Mouse (Mus musculus): ENCODE data around the gene Rrbp1. TPM values are rescaled to one million over a fixed set of nuclear protein-coding genes. Genes with fewer than 3 reads are reported as not detected.

Gene Rrbp1
- polyA plus RNA-seq, 1 experiment = 78.1 TPM

DNA sequence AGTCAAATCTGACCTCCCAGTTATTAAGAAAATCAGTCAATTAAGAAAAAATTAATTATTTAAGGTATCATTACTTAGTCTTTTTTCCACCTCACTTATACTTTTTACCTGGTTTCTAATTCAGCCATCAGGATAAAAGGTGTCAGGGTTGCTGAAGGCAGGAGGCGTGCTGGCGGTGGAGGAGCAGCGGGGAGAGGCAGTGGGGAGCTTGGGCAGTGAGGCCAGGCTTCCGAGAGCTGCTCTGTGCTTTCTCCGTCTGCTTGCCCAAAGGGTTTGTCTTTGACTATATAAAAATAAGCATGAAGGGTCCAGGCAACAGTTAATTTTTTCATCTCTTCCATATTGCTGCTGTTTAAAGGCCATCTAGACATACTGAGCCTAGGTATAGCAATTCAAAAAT is 77.5 kb downstream of the Rrbp1 start:
- TF ChIP-seq CTCF (IDR thresholded peaks at IDR 0.05; ENCODE audit: insufficient read depth, low read length) = no peak
- TF ChIP-seq POLR2A (IDR thresholded peaks at IDR 0.05; ENCODE audit: borderline replicate concordance, extremely low read depth, low read depth, low read length) = no peak
- 87% methylated on average over 5 of the region's 5 CpGs for WGBS
- no peak overlapping the region for H3K4me3 ChIP-seq (replicated peaks; ENCODE audit: extremely low read depth, low read depth, low read length)
- no peak for DNase-seq
- H3K4me1 ChIP-seq (ENCODE audit: control insufficient read depth, insufficient read depth, low read length) = peaks cover 14% of the 10 kb centered on the region

DNA sequence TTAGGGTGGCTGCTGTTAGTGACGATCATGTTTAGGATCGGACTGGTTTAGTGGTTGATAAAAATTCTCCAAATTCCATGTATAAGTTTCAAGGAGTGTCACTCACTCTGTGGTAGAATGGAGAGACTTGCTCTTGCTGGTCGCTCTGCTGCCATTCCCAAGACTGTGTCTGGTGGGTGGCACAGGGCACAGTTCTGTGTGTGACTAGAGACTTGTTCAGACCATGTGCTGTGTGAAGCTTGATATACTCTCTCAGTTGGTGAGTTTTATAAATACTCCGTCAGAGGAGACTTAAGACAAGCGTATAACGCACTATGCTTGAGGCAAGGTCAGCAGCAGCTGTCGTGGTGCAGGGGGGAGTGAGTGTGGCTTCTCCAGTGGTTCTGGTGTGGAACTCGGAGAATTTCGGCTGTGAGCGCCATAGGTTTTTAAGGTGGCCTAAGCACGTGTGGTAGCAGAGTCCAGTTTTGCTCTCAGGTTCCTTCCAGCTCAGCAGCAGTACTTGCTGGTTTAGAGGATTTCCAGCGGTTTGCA is 78.7 kb downstream of the Rrbp1 start:
- TF ChIP-seq POLR2A (IDR thresholded peaks at IDR 0.05; ENCODE audit: borderline replicate concordance, extremely low read depth, low read depth, low read length) (no peak), CTCF (IDR thresholded peaks at IDR 0.05; ENCODE audit: insufficient read depth, low read length) (no peak)
- peaks cover 13% of the 10 kb centered on the region for H3K4me1 ChIP-seq (ENCODE audit: control insufficient read depth, insufficient read depth, low read length)
- no peak overlapping the region for H3K4me3 ChIP-seq (replicated peaks; ENCODE audit: extremely low read depth, low read depth, low read length)
- WGBS = 70% methylated on average over 12 of the region's 12 CpGs
- DNase-seq = no peak

DNA sequence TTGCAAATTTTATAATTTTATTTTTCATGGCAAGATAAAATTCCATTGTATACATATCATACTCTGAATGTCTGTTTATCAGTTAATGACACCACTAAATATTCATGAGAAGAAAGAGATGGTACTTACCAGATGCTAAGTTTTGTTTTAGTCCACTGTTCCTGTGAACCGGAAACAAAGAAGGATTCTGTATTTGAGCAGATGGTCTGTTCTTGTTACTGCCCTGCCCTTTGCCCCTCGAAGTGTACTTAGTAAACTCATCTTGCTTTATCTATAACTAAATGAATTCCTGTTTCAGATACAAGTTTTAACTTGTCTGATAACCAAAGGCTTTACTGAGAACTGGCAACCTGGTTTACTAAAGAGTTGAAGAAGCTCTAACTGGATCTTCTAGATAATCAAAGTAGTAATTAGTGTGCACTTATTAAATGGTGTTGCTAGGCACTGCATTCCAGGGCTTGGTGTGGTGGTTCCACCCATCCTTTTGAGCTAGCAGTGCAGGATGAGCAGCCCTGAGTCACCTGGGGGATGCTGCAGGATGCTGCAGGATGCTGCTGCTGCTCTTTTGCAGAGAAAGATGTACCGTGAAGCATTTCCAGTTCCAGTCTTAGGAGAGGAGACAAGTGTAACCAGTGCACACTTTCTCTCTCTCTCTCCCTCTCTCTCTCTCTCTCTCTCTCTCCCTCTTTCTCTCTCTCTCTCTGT is 81.3 kb downstream of the Rrbp1 start:
- TF ChIP-seq POLR2A (IDR thresholded peaks at IDR 0.05; ENCODE audit: borderline replicate concordance, extremely low read depth, low read depth, low read length) (no peak), CTCF (IDR thresholded peaks at IDR 0.05; ENCODE audit: insufficient read depth, low read length) (no peak)
- Histone ChIP-seq H3K4me3 (replicated peaks; ENCODE audit: extremely low read depth, low read depth, low read length) (no peak overlapping the region), H3K4me1 (ENCODE audit: control insufficient read depth, insufficient read depth, low read length) (peaks cover 10% of the 10 kb centered on the region)
- DNase-seq = no peak
- 50% methylated on average over 3 of the region's 3 CpGs for WGBS

DNA sequence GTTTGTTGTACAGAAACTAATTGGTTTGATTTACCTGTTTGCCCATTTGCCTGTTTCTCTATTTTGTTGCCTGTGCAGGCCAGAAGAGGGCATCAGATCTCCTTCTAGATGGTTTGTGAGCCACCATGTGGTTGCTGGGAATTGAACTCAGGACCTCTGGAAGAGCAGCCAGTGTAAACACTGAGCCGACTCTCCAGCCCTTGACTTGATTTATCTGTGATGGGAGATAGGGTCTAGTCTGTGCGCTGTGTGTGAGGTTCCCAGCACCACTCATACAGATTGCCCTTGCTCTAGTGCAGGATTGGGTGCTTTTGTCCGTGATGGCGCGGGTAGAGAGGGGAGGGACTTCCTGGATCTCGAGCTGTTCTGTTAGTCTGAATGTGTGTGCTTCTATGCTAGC is 85.2 kb downstream of the Rrbp1 start:
- TF ChIP-seq POLR2A (IDR thresholded peaks at IDR 0.05; ENCODE audit: borderline replicate concordance, extremely low read depth, low read depth, low read length) = no peak
- TF ChIP-seq CTCF (IDR thresholded peaks at IDR 0.05; ENCODE audit: insufficient read depth, low read length) = no peak
- no peak overlapping the region for H3K4me3 ChIP-seq (replicated peaks; ENCODE audit: extremely low read depth, low read depth, low read length)
- WGBS = 85% methylated on average over 6 of the region's 6 CpGs
- peaks cover 8% of the 10 kb centered on the region for H3K4me1 ChIP-seq (ENCODE audit: control insufficient read depth, insufficient read depth, low read length)
- DNase-seq = no peak

DNA sequence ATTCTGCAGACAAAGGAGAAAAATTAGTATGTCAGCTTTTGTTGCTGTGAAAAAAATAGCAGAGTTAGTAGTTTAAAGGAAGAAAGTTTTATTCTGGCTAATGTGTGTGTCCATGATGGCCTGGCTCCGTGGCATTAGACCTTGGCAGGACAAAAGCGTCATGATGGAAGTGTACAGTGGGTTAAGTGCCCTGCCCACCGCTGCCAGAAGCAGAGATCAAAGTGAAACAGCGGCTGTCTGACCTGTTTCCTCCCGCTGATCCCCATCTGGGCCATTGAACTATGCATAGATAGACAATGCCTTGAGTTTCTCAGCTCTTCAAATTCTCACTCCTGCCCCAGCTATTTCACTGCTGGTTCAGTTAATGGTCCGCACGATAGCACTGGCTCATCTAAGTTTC is 87.0 kb downstream of the Rrbp1 start:
- no peak overlapping the region for H3K4me3 ChIP-seq (replicated peaks; ENCODE audit: extremely low read depth, low read depth, low read length)
- DNase-seq = no peak
- TF ChIP-seq POLR2A (IDR thresholded peaks at IDR 0.05; ENCODE audit: borderline replicate concordance, extremely low read depth, low read depth, low read length) (no peak), CTCF (IDR thresholded peaks at IDR 0.05; ENCODE audit: insufficient read depth, low read length) (no peak)
- WGBS = 38% methylated on average over 7 of the region's 7 CpGs
- peaks cover 5% of the 10 kb centered on the region for H3K4me1 ChIP-seq (ENCODE audit: control insufficient read depth, insufficient read depth, low read length)

DNA sequence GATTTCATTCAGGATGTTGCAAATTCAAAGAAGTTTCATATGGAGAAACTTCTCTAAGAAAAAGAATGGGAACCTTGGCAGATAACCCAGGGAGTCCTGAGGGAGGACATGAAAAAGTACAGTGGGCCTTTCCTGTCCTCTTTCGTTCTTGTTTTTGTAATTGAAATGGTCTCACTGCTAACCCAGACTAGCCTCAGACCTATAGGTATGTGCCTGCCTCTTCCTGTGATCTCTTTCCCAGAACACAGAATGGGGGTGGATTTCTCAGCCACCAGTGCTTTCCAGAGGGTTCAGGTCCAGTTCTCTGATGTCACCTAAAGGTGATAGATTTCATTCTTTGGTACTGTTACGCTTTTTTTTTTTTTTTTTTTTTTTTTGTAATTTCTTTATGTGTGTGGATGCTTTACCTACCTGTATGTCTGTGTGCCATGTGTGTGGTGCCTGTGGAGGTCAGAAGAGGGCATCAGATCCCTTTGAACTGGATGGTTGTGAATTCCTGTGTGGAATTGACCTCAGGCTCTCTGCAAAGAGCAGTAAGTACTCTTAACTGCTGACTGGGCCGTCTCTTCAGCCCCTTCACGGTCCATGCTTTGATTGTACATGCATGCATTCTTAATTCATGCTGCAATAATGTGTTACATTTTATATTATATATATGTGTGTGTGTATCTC is 92.1 kb downstream of the Rrbp1 start:
- H3K4me1 ChIP-seq (ENCODE audit: control insufficient read depth, insufficient read depth, low read length) = peaks cover 10% of the 10 kb centered on the region
- no peak for TF ChIP-seq CTCF (IDR thresholded peaks at IDR 0.05; ENCODE audit: insufficient read depth, low read length)
- TF ChIP-seq POLR2A (IDR thresholded peaks at IDR 0.05; ENCODE audit: borderline replicate concordance, extremely low read depth, low read depth, low read length) = no peak
- H3K4me3 ChIP-seq (replicated peaks; ENCODE audit: extremely low read depth, low read depth, low read length) = no peak overlapping the region
- WGBS = 47% methylated on average over 4 of the region's 4 CpGs
- DNase-seq = no peak

DNA sequence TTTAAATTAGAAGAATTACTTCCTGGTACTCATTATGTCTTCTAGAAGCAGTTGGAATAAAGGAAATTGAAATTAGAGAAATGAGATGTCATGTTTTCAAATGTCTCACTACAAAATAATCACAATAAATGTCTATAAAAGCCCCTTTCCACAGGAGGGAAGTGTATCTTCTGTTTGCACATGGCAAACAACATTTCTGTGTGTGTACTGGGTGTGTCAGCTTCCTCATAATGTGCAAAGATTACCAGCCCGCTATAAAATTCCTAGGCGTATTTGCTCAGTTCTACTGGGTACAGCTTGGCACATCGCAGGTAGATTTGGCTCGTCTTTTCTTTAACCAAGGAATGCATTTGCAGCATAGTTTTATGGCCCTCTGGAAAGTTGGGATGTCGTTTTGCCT is 93.4 kb downstream of the Rrbp1 start:
- H3K4me3 ChIP-seq (replicated peaks; ENCODE audit: extremely low read depth, low read depth, low read length) = no peak overlapping the region
- DNase-seq = no peak
- WGBS = 44% methylated on average over 5 of the region's 5 CpGs
- peaks cover 7% of the 10 kb centered on the region for H3K4me1 ChIP-seq (ENCODE audit: control insufficient read depth, insufficient read depth, low read length)
- TF ChIP-seq CTCF (IDR thresholded peaks at IDR 0.05; ENCODE audit: insufficient read depth, low read length) (no peak), POLR2A (IDR thresholded peaks at IDR 0.05; ENCODE audit: borderline replicate concordance, extremely low read depth, low read depth, low read length) (no peak)

DNA sequence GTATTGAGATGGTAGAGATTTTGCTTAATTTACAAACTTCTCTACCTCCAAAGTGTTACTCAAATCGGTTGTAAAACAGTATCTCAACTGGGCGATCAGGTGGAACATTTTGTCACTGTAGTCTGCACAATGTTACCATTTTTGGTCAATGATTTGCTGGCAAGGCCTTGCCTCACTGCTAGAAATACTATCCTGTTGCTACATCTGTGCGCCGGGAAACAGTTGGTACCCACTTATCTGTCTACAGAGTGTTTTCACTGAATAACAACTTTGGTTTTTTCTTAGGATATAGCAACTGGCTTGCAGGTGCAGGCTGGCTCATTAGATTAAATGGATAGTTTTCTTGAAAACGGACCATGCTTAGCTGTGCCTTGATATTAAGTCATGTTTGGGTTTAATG is 94.8 kb downstream of the Rrbp1 start:
- DNase-seq = no peak
- Histone ChIP-seq H3K4me1 (ENCODE audit: control insufficient read depth, insufficient read depth, low read length) (peaks cover 7% of the 10 kb centered on the region), H3K4me3 (replicated peaks; ENCODE audit: extremely low read depth, low read depth, low read length) (peak overlapping the region; percentile 96)
- no peak for TF ChIP-seq POLR2A (IDR thresholded peaks at IDR 0.05; ENCODE audit: borderline replicate concordance, extremely low read depth, low read depth, low read length)
- TF ChIP-seq CTCF (IDR thresholded peaks at IDR 0.05; ENCODE audit: insufficient read depth, low read length) = no peak
- 11% methylated on average over 5 of the region's 5 CpGs for WGBS

DNA sequence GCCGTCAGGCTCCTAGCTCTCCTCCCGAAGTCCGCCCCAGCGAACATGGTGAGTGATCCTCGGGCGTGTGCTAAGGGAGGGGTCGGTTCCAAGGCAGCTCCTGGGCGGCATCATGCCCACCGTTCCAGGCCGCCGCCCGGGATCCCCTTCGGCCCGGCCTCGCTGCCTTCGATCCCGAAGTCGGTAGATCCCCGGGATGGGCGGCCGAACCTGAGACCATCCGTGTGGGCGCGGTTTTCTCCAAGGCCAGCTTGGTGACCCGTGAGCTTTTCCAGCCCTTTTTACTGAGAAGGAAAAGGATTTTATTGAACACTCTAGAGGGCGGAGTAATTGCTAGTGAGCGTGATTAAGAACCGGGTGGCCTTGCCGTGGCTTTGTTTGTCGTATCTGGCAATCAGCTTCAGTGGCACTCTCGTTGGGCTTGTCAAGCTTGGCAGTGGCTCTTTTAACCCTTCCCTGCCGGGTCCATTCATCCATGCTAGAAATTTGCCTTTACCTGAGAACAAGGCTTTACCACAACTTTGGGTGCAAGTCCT is 95.4 kb downstream of the Rrbp1 start:
- Histone ChIP-seq H3K4me3 (replicated peaks; ENCODE audit: extremely low read depth, low read depth, low read length) (peak overlapping the region; percentile 96), H3K4me1 (ENCODE audit: control insufficient read depth, insufficient read depth, low read length) (peaks cover 7% of the 10 kb centered on the region)
- WGBS = under 1% methylated on average over 32 of the region's 32 CpGs
- TF ChIP-seq POLR2A (IDR thresholded peaks at IDR 0.05; ENCODE audit: borderline replicate concordance, extremely low read depth, low read depth, low read length) = peak; percentile 53; the same call in 1 of the 2 replicates
- TF ChIP-seq CTCF (IDR thresholded peaks at IDR 0.05; ENCODE audit: insufficient read depth, low read length) = no peak
- peak; percentile 56 for DNase-seq
